Mouse (Mus musculus): ENCODE results near the gene Hpse2. TPM values are rescaled to one million over a fixed set of nuclear protein-coding genes. Genes with fewer than 3 reads are reported as not detected.

Gene Hpse2
- polyA plus RNA-seq, 1 experiment from 2014 or later: 40.4 TPM

- H3K4me3 ChIP-seq: no peak overlapping the region
These were observed 548.4 kb downstream of the Hpse2 start for GRCm38 (mm10) chr19:42839621-42840294.

GRCm38 (mm10) chr19:42839118-42839517 lies 549.0 kb downstream of the Hpse2 start:
- H3K4me1 ChIP-seq: peaks cover 11% of the 10 kb centered on the region; the same call in 1 of the 2 replicates
- H3K36me3 ChIP-seq: peaks cover 5% of the 10 kb centered on the region; the same call in 1 of the 2 replicates
- no peaks in the 10 kb centered on the region for H3K9me3 ChIP-seq
- no peaks in the 10 kb centered on the region for H3K27me3 ChIP-seq
- no peak overlapping the region for H3K9ac ChIP-seq
- no peak overlapping the region for H3K4me3 ChIP-seq
- H3K4me2 ChIP-seq: no peak overlapping the region
- ATAC-seq (ENCODE audit: insufficient number of reproducible peaks, insufficient read depth, low FRiP score, low TSS enrichment, low read depth): no peak
- 89% methylated on average over 2 of the region's 2 CpGs for WGBS
- H3K27ac ChIP-seq: no peak overlapping the region

More at GRCm38 (mm10) chr19:42839621-42840294, 548.4 kb downstream of the Hpse2 start:
- no peak for ATAC-seq (ENCODE audit: insufficient number of reproducible peaks, insufficient read depth, low FRiP score, low TSS enrichment, low read depth)
- H3K27ac ChIP-seq: no peak overlapping the region
- H3K9me3 ChIP-seq: no peaks in the 10 kb centered on the region
- no peak overlapping the region for H3K9ac ChIP-seq
- 89% methylated on average over 4 of the region's 4 CpGs for WGBS
- no peak overlapping the region for H3K4me2 ChIP-seq
- H3K36me3 ChIP-seq: no peaks in the 10 kb centered on the region
- no peaks in the 10 kb centered on the region for H3K27me3 ChIP-seq
- H3K4me1 ChIP-seq: peaks cover 14% of the 10 kb centered on the region

GRCm38 (mm10) chr19:42838271-42838670 lies 549.9 kb downstream of the Hpse2 start:
- peaks cover 11% of the 10 kb centered on the region; the same call in 1 of the 2 replicates for H3K4me1 ChIP-seq
- no peaks in the 10 kb centered on the region for H3K9me3 ChIP-seq
- ATAC-seq (ENCODE audit: insufficient number of reproducible peaks, insufficient read depth, low FRiP score, low TSS enrichment, low read depth): no peak
- H3K4me2 ChIP-seq: no peak overlapping the region
- no peak overlapping the region for H3K9ac ChIP-seq
- H3K4me3 ChIP-seq: no peak overlapping the region
- no peak overlapping the region for H3K27ac ChIP-seq
- H3K27me3 ChIP-seq: no peaks in the 10 kb centered on the region
- peaks cover 5% of the 10 kb centered on the region; the same call in 1 of the 2 replicates for H3K36me3 ChIP-seq
- WGBS: 92% methylated on average over 2 of the region's 2 CpGs

GRCm38 (mm10) chr19:42837591-42837990 lies 550.6 kb downstream of the Hpse2 start:
- H3K4me2 ChIP-seq: no peak overlapping the region
- peaks cover 5% of the 10 kb centered on the region; the same call in 1 of the 2 replicates for H3K36me3 ChIP-seq
- no peak overlapping the region for H3K4me3 ChIP-seq
- H3K9me3 ChIP-seq: no peaks in the 10 kb centered on the region
- WGBS: 82% methylated on average over 10 of the region's 10 CpGs
- no peak overlapping the region for H3K27ac ChIP-seq
- H3K4me1 ChIP-seq: peaks cover 11% of the 10 kb centered on the region; the same call in 1 of the 2 replicates
- no peaks in the 10 kb centered on the region for H3K27me3 ChIP-seq
- ATAC-seq (ENCODE audit: insufficient number of reproducible peaks, insufficient read depth, low FRiP score, low TSS enrichment, low read depth): no peak
- H3K9ac ChIP-seq: no peak overlapping the region

GRCm38 (mm10) chr19:42833126-42833525 lies 555.0 kb downstream of the Hpse2 start:
- no peak overlapping the region for H3K4me3 ChIP-seq
- H3K4me2 ChIP-seq: no peak overlapping the region
- 87% methylated on average over 7 of the region's 7 CpGs for WGBS
- 0 out of 2 replicates have a peak, but pooled peaks cover 3% of the 10 kb centered on the region for H3K4me1 ChIP-seq
- H3K9me3 ChIP-seq: no peaks in the 10 kb centered on the region
- no peak overlapping the region for H3K9ac ChIP-seq
- H3K27me3 ChIP-seq: no peaks in the 10 kb centered on the region
- no peak overlapping the region for H3K27ac ChIP-seq
- no peak for ATAC-seq (ENCODE audit: insufficient number of reproducible peaks, insufficient read depth, low FRiP score, low TSS enrichment, low read depth)
- peaks cover 5% of the 10 kb centered on the region; the same call in 1 of the 2 replicates for H3K36me3 ChIP-seq

GRCm38 (mm10) chr19:42832251-42832650 lies 555.9 kb downstream of the Hpse2 start:
- 88% methylated on average over 2 of the region's 2 CpGs for WGBS
- no peak overlapping the region for H3K9ac ChIP-seq
- peaks cover 5% of the 10 kb centered on the region; the same call in 1 of the 2 replicates for H3K36me3 ChIP-seq
- no peak overlapping the region for H3K4me3 ChIP-seq
- no peak overlapping the region for H3K4me2 ChIP-seq
- H3K27me3 ChIP-seq: no peaks in the 10 kb centered on the region
- 0 out of 2 replicates have a peak, but pooled peaks cover 3% of the 10 kb centered on the region for H3K4me1 ChIP-seq
- no peak for ATAC-seq (ENCODE audit: insufficient number of reproducible peaks, insufficient read depth, low FRiP score, low TSS enrichment, low read depth)
- H3K27ac ChIP-seq: no peak overlapping the region
- no peaks in the 10 kb centered on the region for H3K9me3 ChIP-seq

- no peak overlapping the region for H3K4me2 ChIP-seq
- no peak for ATAC-seq (ENCODE audit: insufficient number of reproducible peaks, insufficient read depth, low FRiP score, low TSS enrichment, low read depth)
- no peaks in the 10 kb centered on the region for H3K4me1 ChIP-seq
- H3K4me3 ChIP-seq: no peak overlapping the region
- WGBS: 67% methylated on average over 4 of the region's 4 CpGs
- no peak overlapping the region for H3K27ac ChIP-seq
- H3K36me3 ChIP-seq: peaks cover under 1% of the 10 kb centered on the region; the same call in 1 of the 2 replicates
- no peaks in the 10 kb centered on the region for H3K9me3 ChIP-seq
- H3K9ac ChIP-seq: no peak overlapping the region
- H3K27me3 ChIP-seq: no peaks in the 10 kb centered on the region
These were observed 559.0 kb downstream of the Hpse2 start for GRCm38 (mm10) chr19:42829196-42829595.

- no peaks in the 10 kb centered on the region for H3K36me3 ChIP-seq
- H3K4me2 ChIP-seq: no peak overlapping the region
- no peak overlapping the region for H3K9ac ChIP-seq
- H3K27me3 ChIP-seq: no peaks in the 10 kb centered on the region
- no peaks in the 10 kb centered on the region for H3K9me3 ChIP-seq
- H3K4me1 ChIP-seq: no peaks in the 10 kb centered on the region
- H3K4me3 ChIP-seq: no peak overlapping the region
- H3K27ac ChIP-seq: no peak overlapping the region
- ATAC-seq (ENCODE audit: insufficient number of reproducible peaks, insufficient read depth, low FRiP score, low TSS enrichment, low read depth): no peak
- WGBS: 93% methylated on average over 3 of the region's 3 CpGs
These were observed 560.3 kb downstream of the Hpse2 start for GRCm38 (mm10) chr19:42827843-42828242.

GRCm38 (mm10) chr19:42820109-42820508 lies 568.0 kb downstream of the Hpse2 start:
- Histone ChIP-seq H3K4me1 (no peaks in the 10 kb centered on the region), H3K4me3 (no peak overlapping the region), H3K27ac (no peak overlapping the region), H3K9ac (no peak overlapping the region), H3K9me3 (no peaks in the 10 kb centered on the region), H3K4me2 (no peak overlapping the region), H3K27me3 (no peaks in the 10 kb centered on the region), H3K36me3 (no peaks in the 10 kb centered on the region)
- WGBS: 88% methylated on average over 5 of the region's 5 CpGs
- no peak for ATAC-seq (ENCODE audit: insufficient number of reproducible peaks, insufficient read depth, low FRiP score, low TSS enrichment, low read depth)

- 74% methylated on average over 2 of the region's 2 CpGs for WGBS
- Histone ChIP-seq H3K27me3 (no peaks in the 10 kb centered on the region), H3K4me2 (no peak overlapping the region), H3K4me3 (no peak overlapping the region), H3K36me3 (peaks cover 3% of the 10 kb centered on the region; the same call in 1 of the 2 replicates), H3K4me1 (no peaks in the 10 kb centered on the region), H3K9me3 (no peaks in the 10 kb centered on the region), H3K27ac (no peak overlapping the region), H3K9ac (no peak overlapping the region)
- no peak for ATAC-seq (ENCODE audit: insufficient number of reproducible peaks, insufficient read depth, low FRiP score, low TSS enrichment, low read depth)
These were observed 570.4 kb downstream of the Hpse2 start for GRCm38 (mm10) chr19:42817761-42818160.

GRCm38 (mm10) chr19:42816261-42816660 lies 571.9 kb downstream of the Hpse2 start:
- Histone ChIP-seq H3K9me3 (no peaks in the 10 kb centered on the region), H3K27me3 (no peaks in the 10 kb centered on the region), H3K9ac (no peak overlapping the region), H3K4me1 (no peaks in the 10 kb centered on the region), H3K4me3 (no peak overlapping the region), H3K27ac (no peak overlapping the region), H3K36me3 (peaks cover 6% of the 10 kb centered on the region; the same call in 1 of the 2 replicates), H3K4me2 (no peak overlapping the region)
- ATAC-seq (ENCODE audit: insufficient number of reproducible peaks, insufficient read depth, low FRiP score, low TSS enrichment, low read depth): no peak
- WGBS: 89% methylated on average over 2 of the region's 2 CpGs

GRCm38 (mm10) chr19:42810140-42810539 lies 578.0 kb downstream of the Hpse2 start:
- H3K36me3 ChIP-seq: peaks cover 6% of the 10 kb centered on the region; the same call in 1 of the 2 replicates
- H3K9ac ChIP-seq: no peak overlapping the region
- H3K27me3 ChIP-seq: no peaks in the 10 kb centered on the region
- H3K4me1 ChIP-seq: peaks cover 8% of the 10 kb centered on the region
- 82% methylated on average over 5 of the region's 5 CpGs for WGBS
- H3K27ac ChIP-seq: no peak overlapping the region
- ATAC-seq (ENCODE audit: insufficient number of reproducible peaks, insufficient read depth, low FRiP score, low TSS enrichment, low read depth): no peak
- H3K9me3 ChIP-seq: no peaks in the 10 kb centered on the region
- no peak overlapping the region for H3K4me2 ChIP-seq
- no peak overlapping the region for H3K4me3 ChIP-seq

Data from embryonic facial prominence, embryonic 13.5 days (tissue).